Mouse (Mus musculus) megakaryocyte, embryonic 14.5 days (primary cell): ENCODE data around the gene Anapc7. TPM values are rescaled to one million over a fixed set of nuclear protein-coding genes. Genes with fewer than 3 reads are reported as not detected.

Source experiments
- H3K27me3 ChIP-seq: replicated peaks from 2 replicates; pipeline ENCODE3; 2012; ENCODE audit warnings: inconsistent platforms
- H3K36me3 ChIP-seq: replicated peaks from 2 replicates; pipeline ENCODE3; 2012; ENCODE audit warnings: low read length, inconsistent platforms, mixed read lengths
- H3K4me1 ChIP-seq: 2 replicates; pipeline ENCODE4 v1.6.1; 2012; ENCODE audit warnings: inconsistent platforms
- H3K4me3 ChIP-seq: replicated peaks from 2 replicates; pipeline ENCODE3; 2012; ENCODE audit warnings: moderate library complexity, mild to moderate bottlenecking, inconsistent platforms
- H3K9me3 ChIP-seq: 2 replicates; pipeline ENCODE4 v1.6.1; 2012; ENCODE audit warnings: inconsistent platforms
- FLI1 ChIP-seq: IDR thresholded peaks from 2 replicates; pipeline ENCODE4 v1.6.1; 2012; ENCODE audit warnings: low read length, inconsistent platforms, mixed read lengths
- GATA1 ChIP-seq: IDR thresholded peaks from 3 replicates; pipeline ENCODE4 v1.6.1; 2012; ENCODE audit warnings: mixed read lengths, low read length, inconsistent platforms, borderline replicate concordance
- polyA plus RNA-seq: library from polyadenylated mRNA; stranded (reverse); fragments of >175 nt; gene quantifications from 2 replicates; pipeline ENCODE4 v1.2.3, GENCODE M21; 2012; ENCODE audit warnings: low replicate concordance; ENCODE audit not compliant: insufficient read depth

The Anapc7 gene
- polyA plus RNA-seq, 1 experiment: 10.1 TPM

- TF ChIP-seq FLI1: peak; percentile 97
- TF ChIP-seq GATA1: no peak
- Histone ChIP-seq H3K4me3 (peak within 1 kb of the TSS; percentile 95), H3K27me3 (no peaks in the 10 kb centered on the region), H3K4me1 (peaks cover 46% of the 10 kb centered on the region), H3K9me3 (no peaks in the 10 kb centered on the region), H3K36me3 (peaks cover 31% of the 10 kb centered on the region)
Measured at GRCm38 (mm10) chr5:122391786-122392180, 29.7 kb upstream of the Anapc7 start, which contains the start of gene Arpc3. Gene Arpc3 (plus strand): TSS chr5:122391878.

GRCm38 (mm10) chr5:122392227-122393004 is 29.1 kb upstream of the Anapc7 start:
- no peaks in the 10 kb centered on the region for H3K27me3 ChIP-seq
- H3K9me3 ChIP-seq: no peaks in the 10 kb centered on the region
- peak overlapping the region; percentile 95 for H3K4me3 ChIP-seq
- H3K36me3 ChIP-seq: peaks cover 38% of the 10 kb centered on the region
- TF ChIP-seq FLI1 (no peak), GATA1 (no peak)
- H3K4me1 ChIP-seq: peaks cover 52% of the 10 kb centered on the region

- Histone ChIP-seq H3K4me1 (peaks cover 67% of the 10 kb centered on the region), H3K36me3 (peaks cover 52% of the 10 kb centered on the region), H3K4me3 (no peak overlapping the region), H3K27me3 (no peaks in the 10 kb centered on the region), H3K9me3 (no peaks in the 10 kb centered on the region)
- TF ChIP-seq FLI1: no peak
- TF ChIP-seq GATA1: no peak
Measured at GRCm38 (mm10) chr5:122393887-122394286, 27.6 kb upstream of the Anapc7 start.

GRCm38 (mm10) chr5:122396791-122397190 is 24.7 kb upstream of the Anapc7 start:
- TF ChIP-seq FLI1 (no peak), GATA1 (no peak)
- Histone ChIP-seq H3K9me3 (no peaks in the 10 kb centered on the region), H3K27me3 (no peaks in the 10 kb centered on the region), H3K4me3 (peak overlapping the region; percentile 85), H3K36me3 (peaks cover 70% of the 10 kb centered on the region), H3K4me1 (peaks cover 90% of the 10 kb centered on the region)

DNA sequence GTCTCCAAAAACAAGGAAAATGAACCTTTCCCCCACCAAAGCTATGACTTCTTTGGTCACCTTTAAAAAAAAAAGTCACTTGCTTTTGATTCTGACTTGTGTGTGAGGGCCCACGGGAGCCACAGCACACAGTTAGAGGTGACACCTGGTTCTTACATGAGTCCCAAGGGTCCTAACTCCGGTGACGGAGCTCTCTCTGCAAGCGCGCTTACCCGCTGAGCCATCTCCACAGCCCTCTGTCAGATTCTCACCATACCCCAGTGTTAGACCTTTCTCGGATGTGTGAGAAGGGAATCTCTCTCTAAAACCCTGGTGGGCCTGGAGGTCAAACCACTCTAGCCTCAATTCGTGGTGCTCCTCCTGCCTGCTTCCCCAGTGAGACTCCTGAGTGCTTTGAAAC is 24.0 kb upstream of the Anapc7 start:
- no peaks in the 10 kb centered on the region for H3K9me3 ChIP-seq
- no peaks in the 10 kb centered on the region for H3K27me3 ChIP-seq
- H3K4me1 ChIP-seq: peaks cover 90% of the 10 kb centered on the region
- H3K4me3 ChIP-seq: no peak overlapping the region
- TF ChIP-seq FLI1: no peak
- TF ChIP-seq GATA1: no peak
- H3K36me3 ChIP-seq: peaks cover 77% of the 10 kb centered on the region

DNA sequence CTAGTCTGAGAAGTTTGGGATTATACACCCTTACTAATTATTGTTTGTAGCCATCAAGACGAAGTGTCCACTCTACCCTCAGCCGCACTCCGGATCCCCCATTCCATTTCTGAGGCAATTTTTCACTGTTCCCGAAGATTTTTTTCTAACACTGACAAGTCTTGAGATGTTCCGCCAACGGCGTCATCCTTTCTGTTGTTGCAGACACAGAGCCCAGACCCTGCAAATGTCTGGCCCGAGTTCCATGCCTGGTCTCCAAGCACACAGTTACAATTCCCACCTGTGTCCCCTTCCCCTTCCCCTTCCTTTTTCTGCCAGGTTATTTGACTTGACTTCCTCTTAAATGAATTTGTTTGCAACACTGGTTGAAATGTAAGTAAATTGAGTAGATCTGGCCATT is 21.6 kb upstream of the Anapc7 start:
- Histone ChIP-seq H3K27me3 (no peaks in the 10 kb centered on the region), H3K9me3 (no peaks in the 10 kb centered on the region), H3K4me3 (no peak overlapping the region), H3K36me3 (peaks cover 89% of the 10 kb centered on the region), H3K4me1 (peaks cover 70% of the 10 kb centered on the region)
- TF ChIP-seq GATA1 (no peak), FLI1 (no peak)

- H3K27me3 ChIP-seq: no peaks in the 10 kb centered on the region
- no peak overlapping the region for H3K4me3 ChIP-seq
- no peaks in the 10 kb centered on the region for H3K9me3 ChIP-seq
- TF ChIP-seq FLI1 (no peak), GATA1 (no peak)
- peaks cover 93% of the 10 kb centered on the region for H3K36me3 ChIP-seq
- H3K4me1 ChIP-seq: peaks cover 61% of the 10 kb centered on the region
Measured at GRCm38 (mm10) chr5:122400628-122401302, 20.7 kb upstream of the Anapc7 start.

- Histone ChIP-seq H3K4me3 (no peak overlapping the region), H3K4me1 (peaks cover 57% of the 10 kb centered on the region), H3K27me3 (no peaks in the 10 kb centered on the region), H3K36me3 (peaks cover 98% of the 10 kb centered on the region), H3K9me3 (no peaks in the 10 kb centered on the region)
- TF ChIP-seq FLI1 (no peak), GATA1 (no peak)
Measured at GRCm38 (mm10) chr5:122401303-122401640, 20.2 kb upstream of the Anapc7 start.

- no peaks in the 10 kb centered on the region for H3K9me3 ChIP-seq
- TF ChIP-seq GATA1 (no peak), FLI1 (no peak)
- H3K4me3 ChIP-seq: no peak overlapping the region
- peaks cover 48% of the 10 kb centered on the region for H3K4me1 ChIP-seq
- peaks cover 100% of the 10 kb centered on the region for H3K36me3 ChIP-seq
- no peaks in the 10 kb centered on the region for H3K27me3 ChIP-seq
Measured at GRCm38 (mm10) chr5:122402160-122402559, 19.3 kb upstream of the Anapc7 start.

DNA sequence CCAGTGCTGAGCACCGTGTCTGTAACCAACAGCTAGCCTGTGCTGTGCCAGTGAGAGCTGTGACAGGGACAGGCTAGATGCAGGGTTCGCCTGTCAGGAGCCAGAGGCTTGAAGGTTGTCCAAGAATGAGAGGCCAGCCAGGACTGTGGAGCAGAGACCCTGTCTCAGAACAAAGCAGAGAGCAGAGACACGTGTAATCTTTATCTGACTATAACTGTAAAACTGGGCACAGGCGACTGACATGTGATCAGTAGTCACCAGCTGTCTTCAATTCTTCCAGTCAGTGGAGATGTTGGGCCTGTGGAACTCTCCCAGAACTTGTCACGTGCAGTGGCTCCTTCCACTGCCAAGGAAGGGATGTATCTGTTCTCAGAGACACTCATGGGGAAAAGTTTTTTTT is 18.7 kb upstream of the Anapc7 start:
- TF ChIP-seq FLI1 (no peak), GATA1 (no peak)
- Histone ChIP-seq H3K4me1 (peaks cover 42% of the 10 kb centered on the region), H3K36me3 (peaks cover 100% of the 10 kb centered on the region), H3K9me3 (no peaks in the 10 kb centered on the region), H3K4me3 (no peak overlapping the region), H3K27me3 (no peaks in the 10 kb centered on the region)
